Mouse (Mus musculus): Measurements from ENCODE around the gene Atmin. TPM values are rescaled to one million over a fixed set of nuclear protein-coding genes. Genes with fewer than 3 reads are reported as not detected.

Atmin gene
- total and polyA plus RNA-seq, 3 experiments: 17.3 to 34.5 TPM; not detected in 1

DNA sequence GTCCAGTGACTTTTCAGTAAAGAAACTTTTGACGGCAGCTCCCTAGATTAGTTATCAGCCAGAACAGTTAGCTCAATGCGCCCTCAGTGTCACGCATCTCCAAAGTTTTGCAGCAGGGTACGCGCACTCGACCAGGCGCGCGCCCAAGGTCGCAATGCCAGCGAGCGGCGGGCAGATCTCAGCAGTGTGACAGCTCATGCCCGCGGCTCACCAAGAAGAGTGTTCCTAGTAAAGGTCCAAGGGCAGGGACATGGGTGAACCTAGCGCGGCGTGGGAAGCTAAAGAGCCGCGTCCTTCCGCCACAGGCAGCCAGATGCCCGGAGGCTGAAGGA lies 22.2 kb upstream of the Atmin start:
- no peaks in the 10 kb centered on the region for H3K27me3 ChIP-seq (ENCODE audit: control insufficient read depth in 1 of 2, insufficient read depth in 2 of 2, low read length in 2 of 2)
- no peak for DNase-seq (ENCODE audit: low read depth, low spot score)
- no peaks in the 10 kb centered on the region for H3K9me3 ChIP-seq (replicated peaks; ENCODE audit: insufficient read depth, low read length)
- peak; percentile 47; the same call in 1 of the 2 replicates for TF ChIP-seq SIN3A (IDR thresholded peaks at IDR 0.05; ENCODE audit: low read length)
- TF ChIP-seq ZKSCAN1 (IDR thresholded peaks at IDR 0.05; ENCODE audit: low read depth, low read length): no peak
- TF ChIP-seq MAFK (IDR thresholded peaks at IDR 0.05; ENCODE audit: borderline replicate concordance, low read depth, low read length): no peak
- TF ChIP-seq CHD2 (IDR thresholded peaks at IDR 0.05; ENCODE audit: low read length): no peak
- TF ChIP-seq ETS1 (IDR thresholded peaks at IDR 0.05; ENCODE audit: low read depth, low read length): 0 out of 2 replicates have a peak, but pooled peaks have one; percentile 4
- TF ChIP-seq MYC (IDR thresholded peaks at IDR 0.05; ENCODE audit: low read depth, low read length): no peak
- peak; percentile 87 for TF ChIP-seq MXI1 (IDR thresholded peaks at IDR 0.05; ENCODE audit: low read depth, low read length)
- TF ChIP-seq MAX (IDR thresholded peaks at IDR 0.05; ENCODE audit: low read length): peak; percentile 43; the same call in 1 of the 2 replicates
- no peak for TF ChIP-seq ELF1 (IDR thresholded peaks at IDR 0.05; ENCODE audit: low read depth, low read length)
- TF ChIP-seq NRF1 (IDR thresholded peaks at IDR 0.05; ENCODE audit: insufficient read depth, low read depth, low read length, poor library complexity, severe bottlenecking): no peak
- TF ChIP-seq GATA1 (IDR thresholded peaks at IDR 0.05; ENCODE audit: low read depth, low read length): 0 out of 2 replicates have a peak, but pooled peaks have one; percentile 11
- no peak for TF ChIP-seq BHLHE40 (IDR thresholded peaks at IDR 0.05; ENCODE audit: borderline replicate concordance, low read depth, low read length)
- peaks cover 0 to 18% of the 10 kb centered on the region in 2 experiments; a peak in 2 of 4 replicates for H3K36me3 ChIP-seq (ENCODE audit: control insufficient read depth in 1 of 2, insufficient read depth in 2 of 2, low read length in 2 of 2)
- peak overlapping the region; percentile 86 for H3K27ac ChIP-seq (ENCODE audit: control insufficient read depth, low read depth, low read length)
- H3K4me1 ChIP-seq (ENCODE audit: control insufficient read depth in 1 of 2, insufficient read depth in 2 of 2, low read length in 2 of 2): peaks cover 3 to 18% of the 10 kb centered on the region in 2 experiments
- H3K9ac ChIP-seq (ENCODE audit: control insufficient read depth, low read depth, low read length, poor library complexity, severe bottlenecking): peak overlapping the region; percentile 97
- H3K4me3 ChIP-seq (ENCODE audit: control insufficient read depth in 1 of 2, insufficient read depth in 1 of 2, low read depth in 2 of 2, low read length in 2 of 2): peak overlapping the region; percentile 80 to 96
- peaks cover 15% of the 10 kb centered on the region for H3K79me2 ChIP-seq (ENCODE audit: control insufficient read depth, insufficient read depth, low read length, poor library complexity)

DNA sequence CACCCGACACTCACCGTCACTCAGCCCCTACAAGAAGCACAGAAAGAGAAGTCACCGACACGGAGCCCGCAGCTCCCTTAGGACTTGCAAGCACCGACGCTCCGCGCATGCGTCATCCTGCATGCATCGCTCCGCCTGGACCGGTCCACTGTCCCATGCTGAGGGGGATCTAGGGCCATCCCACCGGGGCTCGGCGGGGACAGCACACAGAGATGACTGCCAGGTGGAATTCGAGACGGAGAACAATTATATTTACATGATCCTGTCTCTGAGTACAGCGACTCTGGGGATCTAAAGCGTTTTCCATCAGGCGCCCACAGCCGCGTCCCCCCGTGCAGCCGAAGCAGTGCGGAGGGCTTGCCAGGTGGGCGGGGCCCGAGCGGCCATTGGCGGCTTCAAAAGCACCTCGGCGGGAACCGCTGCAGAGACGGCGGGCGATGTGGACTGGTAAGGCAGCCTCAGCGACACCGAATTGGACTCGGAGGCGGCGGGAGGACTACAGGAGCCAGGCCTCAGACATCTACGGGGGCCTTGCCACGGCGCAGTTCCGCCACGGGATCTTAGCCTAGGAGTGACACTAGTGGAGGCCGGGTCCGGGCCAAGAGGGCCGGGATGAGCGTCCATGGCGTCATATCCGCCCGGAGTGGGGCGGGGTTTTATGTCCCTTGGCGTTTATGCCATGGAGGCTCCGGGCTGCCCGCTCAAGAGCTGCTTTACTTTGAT lies 21.7 kb upstream of the Atmin start, which contains the start of the genes Cmc2 and Cenpn:
Gene Cmc2, minus strand, starts transcription at position 119 of the 723 bp plus-strand sequence.
Gene Cenpn, plus strand, starts transcription at position 394 of the 723 bp plus-strand sequence.
- peak; percentile 97 for DNase-seq (ENCODE audit: low read depth, low spot score)
- Histone ChIP-seq H3K27me3 (ENCODE audit: control insufficient read depth in 1 of 2, insufficient read depth in 2 of 2, low read length in 2 of 2) (no peaks in the 10 kb centered on the region), H3K9me3 (replicated peaks; ENCODE audit: insufficient read depth, low read length) (no peaks in the 10 kb centered on the region), H3K27ac (ENCODE audit: control insufficient read depth, low read depth, low read length) (peak within 1 kb of the TSS; percentile 95), H3K9ac (ENCODE audit: control insufficient read depth, low read depth, low read length, poor library complexity, severe bottlenecking) (peak within 1 kb of the TSS; percentile 97), H3K4me1 (ENCODE audit: control insufficient read depth in 1 of 2, insufficient read depth in 2 of 2, low read length in 2 of 2) (peaks cover 3 to 18% of the 10 kb centered on the region in 2 experiments), H3K79me2 (ENCODE audit: control insufficient read depth, insufficient read depth, low read length, poor library complexity) (peaks cover 15% of the 10 kb centered on the region), H3K36me3 (ENCODE audit: control insufficient read depth in 1 of 2, insufficient read depth in 2 of 2, low read length in 2 of 2) (peaks cover 0 to 18% of the 10 kb centered on the region in 2 experiments; a peak in 2 of 4 replicates), H3K4me3 (ENCODE audit: control insufficient read depth in 1 of 2, insufficient read depth in 1 of 2, low read depth in 2 of 2, low read length in 2 of 2) (peak within 1 kb of the TSS; percentile 88 to 96)
- TF ChIP-seq TAL1 (IDR thresholded peaks at IDR 0.05; ENCODE audit: low read length): no peak
- TF ChIP-seq MAFK (IDR thresholded peaks at IDR 0.05; ENCODE audit: borderline replicate concordance, low read depth, low read length): no peak
- TF ChIP-seq USF1 (IDR thresholded peaks at IDR 0.05; ENCODE audit: low read depth, low read length): no peak
- no peak for TF ChIP-seq JUND (IDR thresholded peaks at IDR 0.05; ENCODE audit: low read depth, low read length)
- no peak for TF ChIP-seq BHLHE40 (IDR thresholded peaks at IDR 0.05; ENCODE audit: borderline replicate concordance, low read depth, low read length)
- TF ChIP-seq ZC3H11A (IDR thresholded peaks at IDR 0.05; ENCODE audit: low read depth, low read length): no peak
- TF ChIP-seq POLR2AphosphoS5 (IDR thresholded peaks at IDR 0.05; ENCODE audit: borderline replicate concordance, low read depth, low read length): no peak
- no peak for TF ChIP-seq MYC (IDR thresholded peaks at IDR 0.05; ENCODE audit: low read depth, low read length)
- no peak for TF ChIP-seq UBTF (IDR thresholded peaks at IDR 0.05; ENCODE audit: borderline replicate concordance, insufficient read depth, low read depth, low read length)
- TF ChIP-seq ZKSCAN1 (IDR thresholded peaks at IDR 0.05; ENCODE audit: low read depth, low read length): no peak
- TF ChIP-seq ELF1 (IDR thresholded peaks at IDR 0.05; ENCODE audit: low read depth, low read length): no peak
- TF ChIP-seq ZNF384 (IDR thresholded peaks at IDR 0.05; ENCODE audit: low read depth, low read length): no peak
- peak; percentile 87 for TF ChIP-seq TBP (IDR thresholded peaks at IDR 0.05; ENCODE audit: low read depth, low read length)
- TF ChIP-seq GATA1 (IDR thresholded peaks at IDR 0.05; ENCODE audit: low read depth, low read length): no peak
- TF ChIP-seq CHD2 (IDR thresholded peaks at IDR 0.05; ENCODE audit: low read length): no peak
- peak; percentile 92 for TF ChIP-seq SIN3A (IDR thresholded peaks at IDR 0.05; ENCODE audit: low read length)
- TF ChIP-seq NELFE (IDR thresholded peaks at IDR 0.05; ENCODE audit: low read depth, low read length): peak; percentile 96
- TF ChIP-seq EP300 (IDR thresholded peaks at IDR 0.05; ENCODE audit: low read depth in 1 of 2, low read length in 2 of 2): no peak
- no peak; the same call in 1 of the 2 replicates for TF ChIP-seq MAX (IDR thresholded peaks at IDR 0.05; ENCODE audit: low read length)
- no peak; the same call in 1 of the 2 replicates for TF ChIP-seq ETS1 (IDR thresholded peaks at IDR 0.05; ENCODE audit: low read depth, low read length)
- TF ChIP-seq GABPA (IDR thresholded peaks at IDR 0.05; ENCODE audit: low read depth, low read length): no peak
- TF ChIP-seq USF2 (IDR thresholded peaks at IDR 0.05; ENCODE audit: borderline replicate concordance in 1 of 2, insufficient read depth in 1 of 2, low read depth in 1 of 2, low read length in 2 of 2): no peak
- TF ChIP-seq ZMIZ1 (IDR thresholded peaks at IDR 0.05; ENCODE audit: low read depth, low read length): peak; percentile 88; the same call in 1 of the 2 replicates
- TF ChIP-seq NRF1 (IDR thresholded peaks at IDR 0.05; ENCODE audit: insufficient read depth, low read depth, low read length, poor library complexity, severe bottlenecking): peak; percentile 83
- TF ChIP-seq HCFC1 (IDR thresholded peaks at IDR 0.05; ENCODE audit: low read depth, low read length): peak; percentile 88
- no peak for TF ChIP-seq MYB (IDR thresholded peaks at IDR 0.05; ENCODE audit: low read depth, low read length)

Data from MEL (cell line).